Mouse (Mus musculus): ENCODE measurements around the gene Adamts4.
A peak's percentile ranks its signal among the peaks of the same experiment; 100 is the strongest.
"Not testable (repeated sequence)": the region's sequence is repeated elsewhere in the genome, so short reads cannot be mapped to it uniquely, and the experiment has no call there.

The Adamts4 gene

GRCm38 (mm10) chr1:171231844-171232243 is 18.4 kb upstream of the Adamts4 start:
- no peak for DNase-seq

- no peak for DNase-seq
Measured at GRCm38 (mm10) chr1:171232348-171232747, 17.9 kb upstream of the Adamts4 start.

DNA sequence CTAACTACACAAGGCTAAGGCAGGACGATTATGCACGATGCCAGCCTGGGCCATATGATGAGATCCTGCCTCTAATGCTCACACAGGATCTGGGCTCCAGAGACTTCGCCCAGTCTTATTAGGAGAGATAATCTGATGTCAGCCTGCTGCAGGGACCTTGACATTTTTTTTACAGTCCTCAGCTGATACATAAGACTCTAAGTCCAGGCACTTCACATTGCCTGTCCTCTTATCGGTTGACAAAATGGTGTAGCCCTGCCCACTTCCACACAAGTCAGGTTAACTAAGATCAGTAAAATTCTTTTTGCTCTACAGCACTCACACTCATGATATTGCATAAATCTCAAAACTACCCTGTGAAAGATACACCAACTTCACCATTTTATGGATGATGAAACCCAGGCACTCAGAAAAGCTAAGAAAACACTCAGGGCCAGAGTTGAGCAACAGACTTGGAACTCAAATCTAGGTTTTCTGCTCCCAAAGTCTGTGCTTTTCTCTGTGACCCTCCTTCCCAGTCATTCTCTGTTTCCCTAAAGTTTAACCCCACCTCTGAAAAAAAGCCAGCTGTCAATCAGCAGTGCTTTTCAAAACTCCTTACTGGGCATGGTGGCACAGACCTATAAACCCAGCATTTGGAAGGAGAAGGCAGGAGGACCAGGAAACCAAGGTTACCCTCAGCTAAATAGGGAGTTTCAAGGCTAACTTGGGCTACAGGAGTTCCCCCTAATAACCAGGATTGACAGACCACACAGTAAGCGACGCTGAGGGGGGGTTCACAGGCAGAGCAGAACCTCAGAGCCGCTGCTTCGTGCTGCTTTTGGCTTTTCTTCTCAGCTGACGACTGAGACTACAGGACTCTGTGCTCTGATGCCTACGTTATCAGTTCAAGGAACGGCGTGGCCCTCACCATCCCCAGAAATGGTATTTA is 17.2 kb upstream of the Adamts4 start:
- DNase-seq = no peak

GRCm38 (mm10) chr1:171234126-171234525 is 16.1 kb upstream of the Adamts4 start, which contains the start of gene Fcer1g:
TSS of gene Fcer1g (minus strand) at chr1:171234365.
- no peak for DNase-seq

DNA sequence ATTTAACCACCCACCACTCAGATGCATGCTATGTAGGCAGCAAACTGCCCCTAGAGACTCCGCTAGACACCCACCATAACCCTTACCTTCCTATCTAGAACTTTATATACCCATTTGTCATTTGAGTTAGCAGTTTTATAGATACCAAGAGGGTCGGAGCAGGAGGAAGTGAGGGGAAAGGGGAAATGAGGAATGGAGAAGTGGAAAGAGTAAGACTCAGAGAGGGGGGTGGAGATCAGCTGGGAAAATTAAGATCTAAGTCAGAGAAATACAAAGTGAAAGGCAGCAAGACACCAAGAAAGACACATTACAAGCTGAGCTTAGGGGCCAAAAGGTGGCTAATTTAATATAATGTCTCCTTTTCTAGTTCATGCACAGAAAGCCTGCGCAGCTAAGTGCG is 15.7 kb upstream of the Adamts4 start:
- no peak for DNase-seq

DNA sequence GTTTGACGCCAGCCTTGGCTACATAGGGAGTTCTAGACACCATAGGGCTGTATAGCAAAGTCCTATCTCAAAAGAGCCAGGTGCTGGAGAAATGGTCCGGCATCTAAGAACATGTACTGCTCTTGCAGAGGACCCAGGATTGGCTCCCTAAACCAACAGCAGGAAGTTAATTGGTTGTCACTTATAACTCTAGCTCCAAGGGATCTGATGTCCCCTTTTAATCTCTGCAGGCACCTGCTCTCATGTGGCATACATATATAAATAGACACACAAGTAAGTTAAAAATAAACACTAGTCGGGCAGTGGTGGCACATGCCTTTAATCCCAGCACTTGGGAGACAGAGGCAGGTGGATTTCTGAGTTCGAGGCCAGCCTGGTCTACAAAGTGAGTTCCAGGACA is 14.4 kb upstream of the Adamts4 start:
- no peak for DNase-seq

GRCm38 (mm10) chr1:171237438-171237837 is 12.8 kb upstream of the Adamts4 start:
- DNase-seq = no peak

DNA sequence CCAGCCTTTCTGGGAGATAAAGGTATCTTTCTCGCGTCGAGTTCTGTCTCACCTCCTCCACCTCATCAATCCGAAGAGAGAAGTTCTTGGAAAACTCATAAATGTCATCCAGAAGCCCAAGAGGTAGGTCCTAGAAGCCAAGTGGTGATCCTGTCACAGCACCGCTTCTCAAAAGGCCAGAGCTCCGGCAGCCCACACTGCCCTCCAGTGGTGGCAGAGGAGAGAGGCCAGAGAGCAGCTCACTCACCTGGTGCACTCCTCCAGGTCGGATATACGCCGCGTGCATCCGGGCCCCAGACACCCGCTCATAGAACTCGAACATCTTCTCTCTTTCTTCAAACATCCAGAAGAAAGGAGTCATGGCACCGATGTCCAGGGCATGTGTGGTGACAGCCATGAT is 11.8 kb upstream of the Adamts4 start:
- DNase-seq = peak; percentile 66 to 77

DNA sequence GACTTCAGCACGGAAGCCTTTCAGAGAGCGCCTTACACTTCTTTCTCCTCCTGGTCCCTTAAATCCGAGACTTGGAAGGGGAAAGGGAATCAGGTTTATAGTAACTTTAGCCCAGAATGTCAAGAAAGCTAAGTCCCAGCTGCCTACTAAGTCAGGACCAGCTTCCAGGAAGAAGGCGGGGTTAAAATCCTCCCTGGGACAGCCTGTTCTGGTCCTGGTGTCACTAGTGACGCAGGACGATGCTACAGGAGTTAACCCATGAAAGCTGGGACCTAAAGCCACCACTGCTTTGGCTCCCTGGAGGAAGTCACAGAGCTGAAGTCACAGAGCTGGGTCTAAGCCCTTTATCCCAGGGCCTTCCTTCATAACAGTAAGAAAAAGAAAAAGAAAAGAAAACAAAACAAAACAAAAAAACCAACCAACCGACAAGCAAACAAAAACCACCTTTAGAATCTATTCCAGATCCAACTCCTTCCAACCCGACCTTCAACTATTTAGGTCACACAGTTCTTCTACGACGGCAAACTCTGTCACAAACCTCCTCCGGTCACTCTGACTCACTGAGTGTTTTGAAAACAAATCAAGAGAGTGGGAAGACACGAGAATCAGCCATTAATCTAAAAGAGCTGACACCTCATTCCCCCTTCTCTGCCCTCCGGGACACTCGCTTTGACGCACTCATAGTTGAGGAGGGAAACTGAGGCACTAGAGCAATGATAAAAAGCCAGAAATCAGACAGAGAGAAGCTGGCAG is 10.1 kb upstream of the Adamts4 start:
- no peak for DNase-seq

DNA sequence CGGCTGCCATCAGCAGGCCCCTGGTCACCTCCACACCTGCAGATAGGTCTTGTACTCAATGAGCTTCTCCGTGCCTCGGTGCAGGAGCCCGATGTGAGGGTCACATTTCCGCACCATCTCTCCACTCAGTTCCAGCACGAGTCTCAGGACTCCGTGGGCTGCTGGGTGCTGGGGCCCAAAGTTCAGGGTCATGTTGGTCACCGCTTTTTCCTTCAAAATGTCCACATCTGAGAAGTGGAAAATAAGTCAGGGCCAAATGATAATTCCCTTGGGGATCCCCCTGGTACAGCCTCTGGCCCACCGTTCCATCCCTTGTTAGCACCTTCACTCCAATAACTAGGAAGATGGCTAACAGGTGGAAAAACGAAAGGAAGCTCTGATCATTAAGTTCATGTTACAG is 9.3 kb upstream of the Adamts4 start:
- no peak for DNase-seq

DNA sequence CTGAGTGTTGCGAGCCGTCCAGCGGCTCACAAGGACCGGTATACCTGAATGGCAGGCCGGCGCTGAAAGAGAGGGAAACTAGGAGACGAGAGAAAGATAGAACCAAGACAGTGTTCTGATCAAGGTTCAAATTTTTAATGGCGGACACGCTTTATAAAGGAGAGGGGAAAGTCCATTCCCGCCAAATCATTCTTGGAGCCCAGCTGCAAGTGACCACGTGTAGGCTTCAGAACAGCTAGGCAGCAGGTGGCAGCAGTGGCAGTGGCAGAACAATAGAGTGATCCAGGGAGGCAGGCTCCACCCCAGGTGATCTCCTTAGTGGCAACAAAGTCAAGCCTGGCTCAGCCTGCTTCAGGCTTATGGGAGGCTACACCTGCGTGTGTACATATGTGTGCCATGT is 8.3 kb upstream of the Adamts4 start:
- not testable (repeated sequence) for DNase-seq

DNA sequence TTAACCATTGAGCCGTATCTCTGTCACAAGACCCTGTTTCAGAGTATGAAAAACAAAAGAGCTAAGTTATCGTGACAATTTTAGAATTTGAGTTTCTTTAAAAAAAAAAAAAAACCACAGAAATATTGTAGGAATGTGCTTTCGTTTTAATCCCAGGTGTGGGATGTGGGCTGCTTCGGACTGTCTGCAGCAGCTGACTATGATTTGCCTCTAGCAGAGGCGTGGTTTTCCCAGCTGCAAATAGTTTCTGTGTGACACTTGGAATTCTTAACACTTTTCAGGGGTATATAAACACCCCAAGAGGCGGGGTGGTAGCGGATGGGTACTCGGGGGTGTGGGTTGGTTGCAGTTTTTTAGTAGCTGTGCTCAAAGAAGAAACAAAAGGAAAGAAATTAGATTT is 4.9 kb upstream of the Adamts4 start:
- DNase-seq = no peak

GRCm38 (mm10) chr1:171246709-171247452 is 3.3 kb upstream of the Adamts4 start:
- DNase-seq = peak; percentile 99

DNA sequence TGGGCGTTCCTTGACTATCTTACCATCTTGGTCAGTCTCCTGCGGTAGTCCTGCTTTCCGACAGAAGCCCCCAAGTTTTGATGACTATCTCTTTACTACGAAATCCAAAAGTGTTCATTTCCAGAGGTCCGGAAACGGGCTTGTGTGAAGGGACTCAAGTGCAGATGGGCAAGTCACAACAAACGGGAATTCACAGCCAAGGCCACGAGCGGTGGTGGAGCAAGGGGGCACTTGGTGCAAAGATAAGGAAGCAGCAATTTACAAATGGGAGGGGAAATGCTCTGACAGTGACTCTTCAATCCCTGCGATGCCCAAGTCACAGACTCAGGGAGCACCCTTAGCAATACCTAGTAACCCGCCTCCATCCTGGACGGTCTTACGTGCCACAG is 2.8 kb upstream of the Adamts4 start:
- DNase-seq = no peak

GRCm38 (mm10) chr1:171247916-171248315 is 2.3 kb upstream of the Adamts4 start:
- DNase-seq = no peak

DNA sequence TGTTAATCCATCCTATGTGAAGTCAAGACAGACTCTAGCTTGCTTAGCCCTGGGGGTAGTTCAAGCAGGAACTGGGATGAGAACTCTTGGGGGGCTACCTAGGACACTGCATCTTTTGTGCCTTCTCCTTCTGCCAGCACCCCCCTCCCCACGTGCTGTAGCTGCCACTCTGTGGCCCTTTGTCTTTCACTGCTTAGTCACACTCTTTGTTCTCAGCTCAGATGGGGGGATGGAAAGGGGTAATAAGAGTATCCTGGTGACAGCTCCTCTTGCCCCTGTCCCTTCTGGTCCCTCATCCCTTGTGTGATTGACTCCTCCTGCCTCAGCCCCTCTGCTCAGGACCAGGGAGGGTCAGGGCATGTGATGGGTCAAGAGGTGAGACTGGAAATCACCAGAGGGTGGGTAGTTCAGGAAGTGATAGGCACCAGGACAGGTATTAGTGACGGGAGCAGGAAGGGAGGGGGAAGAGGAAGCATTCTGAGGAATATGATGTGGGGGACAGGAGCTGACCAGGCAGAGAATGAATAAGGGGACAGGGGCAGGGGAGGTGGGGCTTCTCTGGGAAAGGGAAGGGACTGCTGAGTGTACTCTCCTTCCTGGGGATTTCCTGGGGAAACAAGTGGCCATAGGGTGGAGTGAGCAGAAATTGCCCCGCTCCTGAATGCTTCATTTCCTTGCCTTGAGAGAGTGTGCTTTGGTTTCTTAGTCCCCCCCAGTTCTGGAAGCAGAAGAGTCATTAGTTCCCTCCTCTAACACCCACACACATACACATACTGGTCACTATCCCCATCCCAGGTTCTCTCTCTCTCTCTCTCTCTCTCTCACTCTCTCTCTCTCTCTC is 1.6 kb upstream of the Adamts4 start:
- DNase-seq = no peak

- DNase-seq = peak; percentile 47 to 50
Measured at GRCm38 (mm10) chr1:171250680-171251593, 716 bp downstream of the Adamts4 start, which contains the start of gene Ndufs2. TSS of gene Ndufs2 (minus strand) at chr1:171251388.

DNA sequence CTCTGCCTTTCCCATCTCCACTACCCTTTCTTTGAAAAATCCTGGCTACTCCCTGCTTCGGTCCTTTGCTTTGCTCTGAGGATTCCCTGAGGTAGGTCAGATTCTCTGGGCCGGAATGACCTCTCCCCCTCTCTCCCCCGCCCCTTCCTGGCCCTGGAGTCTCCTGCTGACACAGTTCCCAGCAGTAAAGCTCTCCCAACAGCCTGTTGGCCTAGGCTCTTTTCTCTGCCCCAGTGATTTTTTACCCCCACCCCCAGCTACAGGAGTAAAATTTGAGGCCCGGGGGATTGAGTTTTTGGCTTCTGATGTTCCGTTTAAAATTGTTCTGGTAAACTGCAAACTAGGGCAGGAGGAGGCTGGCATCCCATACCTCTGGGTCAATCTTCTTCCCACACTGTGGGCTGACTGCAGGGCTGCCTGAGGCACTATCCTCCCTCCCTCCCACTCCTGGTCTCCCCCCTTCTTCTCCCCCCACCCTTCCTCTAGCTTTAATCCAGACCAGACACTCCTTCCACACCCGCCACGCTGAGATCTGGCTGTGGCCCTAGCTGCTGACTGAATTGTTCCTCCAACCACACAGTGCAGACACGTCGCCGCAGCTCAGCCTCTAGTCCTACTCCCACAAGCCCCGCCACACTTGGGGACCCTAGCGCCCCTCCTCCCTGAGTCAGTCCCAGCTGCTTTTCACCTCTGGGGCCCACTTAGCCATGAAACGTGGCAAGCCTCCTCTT is 1.5 kb downstream of the Adamts4 start:
- peak; percentile 43 to 54 for DNase-seq

DNA sequence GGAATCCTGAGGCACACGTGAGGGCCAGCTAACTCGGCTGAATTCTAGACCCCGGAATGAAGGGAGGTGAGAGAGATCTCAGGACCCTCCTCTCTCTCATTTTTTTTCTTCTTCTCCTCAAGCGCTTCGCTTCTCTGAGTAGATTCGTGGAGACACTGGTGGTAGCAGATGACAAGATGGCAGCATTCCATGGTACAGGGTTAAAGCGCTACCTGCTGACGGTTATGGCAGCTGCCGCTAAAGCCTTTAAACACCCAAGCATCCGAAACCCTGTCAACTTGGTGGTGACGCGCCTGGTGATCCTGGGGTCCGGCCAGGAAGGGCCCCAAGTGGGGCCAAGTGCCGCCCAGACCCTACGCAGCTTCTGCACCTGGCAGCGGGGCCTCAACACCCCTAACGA is 2.2 kb downstream of the Adamts4 start:
- peak; percentile 50 to 54 for DNase-seq

DNA sequence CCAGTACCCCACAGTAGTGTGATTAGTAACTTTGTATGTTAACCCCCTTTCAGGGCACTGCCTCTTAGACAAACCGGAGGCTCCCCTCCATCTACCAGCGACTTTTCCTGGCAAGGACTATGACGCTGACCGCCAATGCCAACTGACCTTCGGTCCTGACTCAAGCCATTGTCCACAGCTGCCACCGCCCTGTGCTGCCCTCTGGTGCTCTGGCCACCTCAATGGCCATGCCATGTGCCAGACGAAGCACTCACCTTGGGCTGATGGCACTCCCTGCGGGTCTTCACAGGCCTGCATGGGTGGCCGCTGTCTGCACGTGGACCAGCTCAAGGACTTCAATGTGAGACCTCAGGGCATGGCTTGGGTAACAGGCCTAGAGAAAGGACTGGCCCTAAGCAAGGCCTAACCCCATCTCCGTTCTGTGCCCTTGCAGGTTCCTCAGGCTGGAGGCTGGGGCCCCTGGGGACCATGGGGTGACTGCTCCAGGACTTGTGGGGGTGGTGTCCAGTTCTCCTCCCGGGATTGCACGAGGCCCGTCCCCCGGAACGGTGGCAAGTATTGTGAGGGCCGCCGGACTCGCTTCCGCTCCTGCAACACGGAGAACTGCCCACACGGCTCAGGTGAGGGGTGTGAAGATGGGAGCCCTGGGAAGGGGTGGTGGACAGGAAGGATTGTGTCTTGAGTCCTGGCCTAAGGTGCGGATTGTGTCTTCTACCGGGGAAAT is 6.0 kb downstream of the Adamts4 start:
- no peak for DNase-seq

All from cerebellum, postnatal 14 days (tissue).